In genomic region chr15:100495102-100495501, GRCm38 (mm10) we compare ENCODE assay signal across 8 mouse cellular contexts. TPM values are rescaled to one million over a fixed set of nuclear protein-coding genes. Genes with fewer than 3 reads are reported as not detected.
DNase-seq lines count a peak whose midpoint lies in the region; ATAC-seq and TF ChIP-seq lines count a peak whose summit lies in the region.

Csrnp2 (minus strand) TSS chr15:100495488.

- peak within 1 kb of the TSS; percentile 94 for H3ac ChIP-seq in C2C12 (ENCODE audit: control insufficient read depth, insufficient read length, low read depth)

- H3K9me3 ChIP-seq in erythroblast, embryonic 14.5 days (ENCODE audit: control insufficient read depth, low read length): no peaks in the 10 kb centered on the region
- H3K9me3 ChIP-seq in heart, embryonic 13.5 days: no peaks in the 10 kb centered on the region
- no peaks in the 10 kb centered on the region for H3K9me3 ChIP-seq in liver, embryonic 12.5 days (replicated peaks)
- no peaks in the 10 kb centered on the region for H3K9me3 ChIP-seq in stomach, embryonic 15.5 days

- peaks cover 44% of the 10 kb centered on the region for H3K79me3 ChIP-seq in C2C12 (ENCODE audit: low read depth)

- peak within 1 kb of the TSS; percentile 73 for H3K4me3 ChIP-seq in C2C12 (ENCODE audit: insufficient read depth, poor library complexity, severe bottlenecking)
- peak within 1 kb of the TSS; percentile 71 for H3K4me3 ChIP-seq in erythroblast, embryonic 14.5 days (replicated peaks)
- H3K4me3 ChIP-seq in heart, embryonic 13.5 days: peak within 1 kb of the TSS; percentile 90
- peak within 1 kb of the TSS; percentile 79 for H3K4me3 ChIP-seq in liver, embryonic 12.5 days
- H3K4me3 ChIP-seq in stomach, embryonic 15.5 days (replicated peaks): peak within 1 kb of the TSS; percentile 91

- peak; percentile 100 for TF ChIP-seq POLR2A in brain, embryonic 14.5 days (IDR thresholded peaks at IDR 0.05; ENCODE audit: borderline replicate concordance, extremely low read depth, insufficient read depth, insufficient read length, poor library complexity, severe bottlenecking)

- H3K27ac ChIP-seq in heart, embryonic 13.5 days (replicated peaks): peak within 1 kb of the TSS; percentile 91
- H3K27ac ChIP-seq in liver, embryonic 12.5 days: peak within 1 kb of the TSS; percentile 51; the same call in 1 of the 2 replicates
- peak within 1 kb of the TSS; percentile 91 for H3K27ac ChIP-seq in stomach, embryonic 15.5 days

- under 1% methylated on average over 39 of the region's 40 CpGs for WGBS in heart, embryonic 13.5 days
- WGBS in liver, embryonic 12.5 days (ENCODE audit: insufficient replicate concordance): under 1% methylated on average over 40 of the region's 40 CpGs
- 0% methylated on average over 40 of the region's 40 CpGs for WGBS in stomach, embryonic 15.5 days

- peak; percentile 98 for DNase-seq in brain, embryonic 14.5 days (ENCODE audit: low read depth)
- DNase-seq in kidney, postnatal 10 days: peak; percentile 97
- DNase-seq in natural killer cell, adult 2 months (ENCODE audit: low spot score in 2 of 2): peak; percentile 70 to 82

- peak; percentile 92 for ATAC-seq in heart, embryonic 13.5 days (ENCODE audit: extremely low read depth, insufficient number of reproducible peaks, low FRiP score, low TSS enrichment)
- ATAC-seq in liver, embryonic 12.5 days: peak; percentile 93
- peak; percentile 98 for ATAC-seq in stomach, embryonic 15.5 days (ENCODE audit: insufficient read depth, low FRiP score, low read depth)

- peak within 1 kb of the TSS; percentile 94 for H3K4me2 ChIP-seq in heart, embryonic 13.5 days
- H3K4me2 ChIP-seq in liver, embryonic 12.5 days: peak within 1 kb of the TSS; percentile 100
- peak within 1 kb of the TSS; percentile 93 for H3K4me2 ChIP-seq in stomach, embryonic 15.5 days

- peaks cover 49% of the 10 kb centered on the region for H3K79me2 ChIP-seq in C2C12 (ENCODE audit: control insufficient read depth, insufficient read depth)

- no peaks in the 10 kb centered on the region for H3K27me3 ChIP-seq in C2C12 (ENCODE audit: control insufficient read depth, insufficient read depth, insufficient read length)
- peaks cover 34% of the 10 kb centered on the region for H3K27me3 ChIP-seq in erythroblast, embryonic 14.5 days (ENCODE audit: control insufficient read depth)
- no peaks in the 10 kb centered on the region for H3K27me3 ChIP-seq in heart, embryonic 13.5 days (replicated peaks)
- peaks cover 24% of the 10 kb centered on the region for H3K27me3 ChIP-seq in liver, embryonic 12.5 days (replicated peaks)
- H3K27me3 ChIP-seq in stomach, embryonic 15.5 days (replicated peaks): no peaks in the 10 kb centered on the region

- peaks cover 15% of the 10 kb centered on the region for H3K4me1 ChIP-seq in erythroblast, embryonic 14.5 days (ENCODE audit: control insufficient read depth)
- peaks cover 48% of the 10 kb centered on the region for H3K4me1 ChIP-seq in heart, embryonic 13.5 days
- peaks cover 21% of the 10 kb centered on the region for H3K4me1 ChIP-seq in liver, embryonic 12.5 days
- H3K4me1 ChIP-seq in stomach, embryonic 15.5 days: peaks cover 29% of the 10 kb centered on the region

- TF ChIP-seq CTCF in C2C12 (IDR thresholded peaks at IDR 0.05; ENCODE audit: control insufficient read depth, insufficient read depth, insufficient read length): peak; percentile 2
- peak; percentile 43; the same call in 1 of the 2 replicates for TF ChIP-seq CTCF in brain, embryonic 14.5 days (IDR thresholded peaks at IDR 0.05; ENCODE audit: borderline replicate concordance, extremely low read depth, insufficient read depth, insufficient read length)

- H3K9ac ChIP-seq in heart, embryonic 13.5 days: peak within 1 kb of the TSS; percentile 97
- peak within 1 kb of the TSS; percentile 87 for H3K9ac ChIP-seq in liver, embryonic 12.5 days
- H3K9ac ChIP-seq in stomach, embryonic 15.5 days: peak within 1 kb of the TSS; percentile 94

- H3K36me3 ChIP-seq in C2C12 (ENCODE audit: control insufficient read depth, insufficient read depth): no peaks in the 10 kb centered on the region
- no peaks in the 10 kb centered on the region for H3K36me3 ChIP-seq in erythroblast, embryonic 14.5 days (ENCODE audit: control insufficient read depth)
- no peaks in the 10 kb centered on the region; the same call in 1 of the 2 replicates for H3K36me3 ChIP-seq in heart, embryonic 13.5 days
- no peaks in the 10 kb centered on the region for H3K36me3 ChIP-seq in liver, embryonic 12.5 days
- H3K36me3 ChIP-seq in stomach, embryonic 15.5 days: no peaks in the 10 kb centered on the region

TF ChIP-seq in C2C12, 6 proteins besides CTCF, POLR2A, EP300 and RAD21:
- TF ChIP-seq MAX (IDR thresholded peaks at IDR 0.05) (peak; percentile 52), CEBPB (IDR thresholded peaks at IDR 0.05; ENCODE audit: low read depth) (no peak)

RNA-seq across cellular contexts. Expression of gene Csrnp2, which starts in this region (rescaled TPM):
- polyA plus RNA-seq in C2C12 (2012; fragmentation: generic; extraction: Trizol): 11.6 TPM
- polyA plus RNA-seq in brain, embryonic 14.5 days (2012; rRNA removed): 40.2 and 40.9 TPM in 2 replicates
- polyA plus RNA-seq in erythroblast, embryonic 14.5 days (2012): 0.01 TPM in 1 of 2 replicates, not detected in the other
- polyA plus RNA-seq in heart, embryonic 13.5 days (2015; fragmentation: Nextera tagmentation; extraction: Ambion mirVana): 8.7 and 8.9 TPM in 2 replicates
- polyA plus RNA-seq in liver, embryonic 12.5 days (2016; fragmentation: Nextera tagmentation; extraction: Ambion mirVana): 2.8 and 3.0 TPM in 2 replicates
- 9.2 and 9.3 TPM in 2 replicates for polyA plus RNA-seq in stomach, embryonic 15.5 days (2015; fragmentation: Nextera tagmentation; extraction: Ambion mirVana)

Comparison
In these comparisons a context has a peak if more than half of its experiments do, and no peak if none do; other contexts are left out.
1. Peak in every context shown above with its lines: DNase-seq, ATAC-seq, H3K4me3 ChIP-seq and H3K27ac ChIP-seq.